ENCODE assay signal across 20 mouse cellular contexts in the genomic region with DNA sequence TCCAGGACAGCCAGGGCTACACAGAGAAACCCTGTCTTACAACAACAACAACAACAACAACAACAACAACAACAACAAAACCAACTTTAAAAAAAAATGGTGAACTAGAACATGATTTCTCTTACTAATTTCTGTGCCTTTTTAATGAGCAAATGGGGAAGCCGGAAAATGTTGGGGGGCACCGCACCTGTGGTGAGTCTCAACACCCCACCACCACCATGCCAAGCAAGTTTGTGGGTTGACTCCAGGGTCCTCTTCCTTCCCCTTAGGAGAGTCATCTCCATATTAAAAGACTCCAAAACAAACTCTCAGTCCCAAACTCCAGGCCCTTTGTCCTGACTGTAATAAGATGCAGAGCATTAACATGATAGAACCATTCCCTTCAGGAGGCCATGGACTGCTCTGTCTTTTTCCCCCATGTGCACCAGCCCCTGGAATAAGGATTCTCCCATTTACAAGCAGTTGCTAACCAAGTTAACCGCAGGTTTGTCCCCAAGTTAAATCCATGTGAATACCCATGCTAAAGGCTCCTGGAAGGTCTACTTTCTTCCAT. TPM values are rescaled to one million over a fixed set of nuclear protein-coding genes. Genes with fewer than 3 reads are reported as not detected.
A peak's percentile ranks its signal among the peaks of the same experiment; 100 is the strongest.
DNase-seq lines count a peak whose midpoint lies in the region; ATAC-seq and TF ChIP-seq lines count a peak whose summit lies in the region.
"Had no signal": no experiment of that assay in that cellular context is flagged by ENCODE, and none has a peak within 500 bp of the region (broad histone marks: within the 10 kb centered on the region; RNA-seq: fewer than 3 reads in every experiment).

No protein-coding gene starts in this region.

- 0 out of 2 replicates have a peak overlapping the region, but pooled peaks have one; percentile 32 for H3K27ac ChIP-seq in hindbrain, embryonic 12.5 days
- no peak overlapping the region for H3K27ac ChIP-seq in hindbrain, embryonic 16.5 days (ENCODE audit: low read depth, low read length)
- H3K27ac ChIP-seq in midbrain, embryonic 10.5 days (replicated peaks): 0 out of 2 replicates have a peak overlapping the region, but pooled peaks have one; percentile 14
- H3K27ac ChIP-seq in midbrain, postnatal 0 days (ENCODE audit: low read depth, low read length): no peak overlapping the region
- H3K27ac ChIP-seq in liver, embryonic 12.5 days: no peak overlapping the region
- H3K27ac ChIP-seq: embryonic facial prominence, embryonic 13.5 days; gastrocnemius, adult 2 months; hindbrain, embryonic 13.5 days had no signal

- 41% methylated on average over 3 of the region's 3 CpGs for WGBS in hindbrain, embryonic 12.5 days
- 45% methylated on average over 3 of the region's 3 CpGs for WGBS in hindbrain, embryonic 16.5 days
- 55% methylated on average over 3 of the region's 3 CpGs for WGBS in midbrain, embryonic 10.5 days
- WGBS in midbrain, postnatal 0 days: 58% methylated on average over 3 of the region's 3 CpGs
- WGBS in liver, embryonic 12.5 days (ENCODE audit: insufficient replicate concordance): 82% methylated on average over 3 of the region's 3 CpGs

- H3K4me3 ChIP-seq in hindbrain, embryonic 12.5 days: no peak overlapping the region
- H3K4me3 ChIP-seq in hindbrain, embryonic 16.5 days (ENCODE audit: low read length): no peak overlapping the region
- H3K4me3 ChIP-seq in midbrain, embryonic 10.5 days: no peak overlapping the region
- no peak overlapping the region for H3K4me3 ChIP-seq in midbrain, postnatal 0 days (ENCODE audit: low read depth, low read length)
- no peak overlapping the region for H3K4me3 ChIP-seq in liver, embryonic 12.5 days
- H3K4me3 ChIP-seq: embryonic facial prominence, embryonic 13.5 days; gastrocnemius, adult 2 months; heart, embryonic 12.5 days; hindbrain, embryonic 13.5 days had no signal

- H3K4me1 ChIP-seq in hindbrain, embryonic 12.5 days: peaks cover 6% of the 10 kb centered on the region; the same call in 1 of the 2 replicates
- H3K4me1 ChIP-seq in hindbrain, embryonic 16.5 days (ENCODE audit: control insufficient read depth, insufficient read depth, low read depth, low read length): no peaks in the 10 kb centered on the region
- H3K4me1 ChIP-seq in midbrain, embryonic 10.5 days: peaks cover 33% of the 10 kb centered on the region
- H3K4me1 ChIP-seq in midbrain, postnatal 0 days (ENCODE audit: insufficient read depth, low read length): no peaks in the 10 kb centered on the region
- H3K4me1 ChIP-seq in liver, embryonic 12.5 days: no peaks in the 10 kb centered on the region
- H3K4me1 ChIP-seq: embryonic facial prominence, embryonic 13.5 days; hindbrain, embryonic 13.5 days had no signal

- peaks cover 4% of the 10 kb centered on the region; the same call in 1 of the 2 replicates for H3K9me3 ChIP-seq in hindbrain, embryonic 12.5 days (replicated peaks)
- H3K9me3 ChIP-seq in hindbrain, embryonic 16.5 days (ENCODE audit: control insufficient read depth, low read length): 0 out of 2 replicates have a peak, but pooled peaks cover 2% of the 10 kb centered on the region
- no peaks in the 10 kb centered on the region; the same call in 1 of the 2 replicates for H3K9me3 ChIP-seq in midbrain, embryonic 10.5 days (replicated peaks)
- H3K9me3 ChIP-seq in midbrain, postnatal 0 days (ENCODE audit: low read length): no peaks in the 10 kb centered on the region
- H3K9me3 ChIP-seq in liver, embryonic 12.5 days (replicated peaks): no peaks in the 10 kb centered on the region
- H3K9me3 ChIP-seq: embryonic facial prominence, embryonic 13.5 days; heart, embryonic 12.5 days; hindbrain, embryonic 13.5 days had no signal

- no peak overlapping the region for H3K4me2 ChIP-seq in hindbrain, embryonic 12.5 days (replicated peaks)
- H3K4me2 ChIP-seq in hindbrain, embryonic 16.5 days (ENCODE audit: low read length): no peak overlapping the region
- H3K4me2 ChIP-seq in midbrain, postnatal 0 days (ENCODE audit: low read depth, low read length, poor library complexity, severe bottlenecking): no peak overlapping the region
- no peak overlapping the region for H3K4me2 ChIP-seq in liver, embryonic 12.5 days
- H3K4me2 ChIP-seq: embryonic facial prominence, embryonic 13.5 days; heart, embryonic 12.5 days; hindbrain, embryonic 13.5 days had no signal

- H3K9ac ChIP-seq in hindbrain, embryonic 12.5 days: no peak overlapping the region
- H3K9ac ChIP-seq in hindbrain, embryonic 16.5 days (ENCODE audit: low read depth, low read length): no peak overlapping the region
- H3K9ac ChIP-seq in midbrain, postnatal 0 days (replicated peaks; ENCODE audit: low read length, poor library complexity, severe bottlenecking): no peak overlapping the region
- no peak overlapping the region for H3K9ac ChIP-seq in liver, embryonic 12.5 days
- H3K9ac ChIP-seq: embryonic facial prominence, embryonic 13.5 days; heart, embryonic 12.5 days; hindbrain, embryonic 13.5 days had no signal

- H3K36me3 ChIP-seq in hindbrain, embryonic 12.5 days: no peaks in the 10 kb centered on the region
- no peaks in the 10 kb centered on the region for H3K36me3 ChIP-seq in hindbrain, embryonic 16.5 days (ENCODE audit: control insufficient read depth, insufficient read depth, low read length)
- H3K36me3 ChIP-seq in midbrain, embryonic 10.5 days: no peaks in the 10 kb centered on the region
- H3K36me3 ChIP-seq in midbrain, postnatal 0 days (ENCODE audit: insufficient read depth, low read length): no peaks in the 10 kb centered on the region
- H3K36me3 ChIP-seq in liver, embryonic 12.5 days: no peaks in the 10 kb centered on the region
- H3K36me3 ChIP-seq: embryonic facial prominence, embryonic 13.5 days; heart, embryonic 12.5 days; hindbrain, embryonic 13.5 days had no signal

- no peaks in the 10 kb centered on the region for H3K27me3 ChIP-seq in hindbrain, embryonic 12.5 days
- H3K27me3 ChIP-seq in hindbrain, embryonic 16.5 days (replicated peaks; ENCODE audit: control insufficient read depth, insufficient read depth, low read length): no peaks in the 10 kb centered on the region
- H3K27me3 ChIP-seq in midbrain, embryonic 10.5 days (ENCODE audit: low read depth, poor library complexity, severe bottlenecking): peaks cover 4% of the 10 kb centered on the region
- no peaks in the 10 kb centered on the region for H3K27me3 ChIP-seq in midbrain, postnatal 0 days (ENCODE audit: insufficient read depth, low read length)
- H3K27me3 ChIP-seq in liver, embryonic 12.5 days (replicated peaks): no peaks in the 10 kb centered on the region
- H3K27me3 ChIP-seq: embryonic facial prominence, embryonic 13.5 days; heart, embryonic 12.5 days; hindbrain, embryonic 13.5 days had no signal

- DNase-seq in midbrain, embryonic 10.5 days (ENCODE audit: low spot score): no peak
- DNase-seq in midbrain, postnatal 0 days (ENCODE audit: low spot score): no peak
- DNase-seq in ES-CJ7 (ENCODE audit: low read depth, low spot score): peak; percentile 96
- DNase-seq in WW6 (ENCODE audit: low read depth, low spot score): peak; percentile 49
- DNase-seq in left cerebral cortex, adult 18-20 months (ENCODE audit: low spot score in 2 of 2): no peak
- DNase-seq: adrenal gland, postnatal 14 days; cerebellum, adult 11-12 months; cerebellum, adult 9-11 months; cerebellum, postnatal 36 days; gastrocnemius, adult 2 months; gastrocnemius, postnatal 25 days had no signal

- TF ChIP-seq CTCF in midbrain, postnatal 0 days (IDR thresholded peaks at IDR 0.05): no peak

- no peak for ATAC-seq in hindbrain, embryonic 12.5 days (ENCODE audit: low FRiP score)
- no peak for ATAC-seq in hindbrain, embryonic 16.5 days
- ATAC-seq in midbrain, postnatal 0 days (ENCODE audit: low FRiP score): no peak
- ATAC-seq in liver, embryonic 12.5 days: no peak
- ATAC-seq: activated CD4-positive, CD25-positive, alpha-beta regulatory T cell, adult 4 months; forebrain, embryonic 14.5 days; inflammation-experienced regulatory T-cells, adult 6 months had no signal

RNA-seq across cellular contexts. Expression of gene Mycn, which starts 14.7 kb away (rescaled TPM):
- 81.6 and 85.3 TPM in 2 replicates for polyA plus RNA-seq in hindbrain, embryonic 12.5 days (2016; fragmentation: Nextera tagmentation; extraction: Ambion mirVana)
- polyA plus RNA-seq in hindbrain, embryonic 16.5 days (2015; fragmentation: Nextera tagmentation; extraction: Ambion mirVana): 56.9 and 63.5 TPM in 2 replicates
- 119 and 141 TPM in 2 replicates for polyA plus RNA-seq in midbrain, embryonic 10.5 days (2016; fragmentation: Nextera tagmentation; extraction: Ambion mirVana)
- total RNA-seq in midbrain, postnatal 0 days (2014; rRNA removed): 34.9 and 45.1 TPM in 2 replicates
- polyA plus RNA-seq in midbrain, postnatal 0 days (2015; fragmentation: Nextera tagmentation; extraction: Ambion mirVana): 24.8 and 25.4 TPM in 2 replicates
- polyA plus RNA-seq in liver, embryonic 12.5 days (2016; fragmentation: Nextera tagmentation; extraction: Ambion mirVana): 17.7 and 18.5 TPM in 2 replicates
- total RNA-seq in left cerebral cortex, adult 18-20 months (2021): 10 to 100 TPM; 10.8 to 12.8 TPM
- polyA plus RNA-seq: activated CD4-positive, CD25-positive, alpha-beta regulatory T cell, adult 4 months; inflammation-experienced regulatory T-cells, adult 6 months had no signal

Comparison
In these comparisons a context has a peak if more than half of its experiments do, and no peak if none do; other contexts are left out.
1. H3K27ac ChIP-seq: peak in hindbrain, embryonic 12.5 days (single experiment) and midbrain, embryonic 10.5 days (single experiment); none in hindbrain, embryonic 16.5 days (single experiment), midbrain, postnatal 0 days (single experiment) and liver, embryonic 12.5 days (single experiment).
2. DNase-seq: peak in ES-CJ7 (single experiment) and WW6 (single experiment); none in midbrain, embryonic 10.5 days (single experiment), midbrain, postnatal 0 days (single experiment) and left cerebral cortex, adult 18-20 months (0 of 2).